Mouse (Mus musculus): ENCODE results near the gene Gm12248. TPM values are rescaled to one million over a fixed set of nuclear protein-coding genes. Genes with fewer than 3 reads are reported as not detected.

Gm12248 gene
- total RNA-seq, 2 experiments from 2014 or later: not detected

DNA sequence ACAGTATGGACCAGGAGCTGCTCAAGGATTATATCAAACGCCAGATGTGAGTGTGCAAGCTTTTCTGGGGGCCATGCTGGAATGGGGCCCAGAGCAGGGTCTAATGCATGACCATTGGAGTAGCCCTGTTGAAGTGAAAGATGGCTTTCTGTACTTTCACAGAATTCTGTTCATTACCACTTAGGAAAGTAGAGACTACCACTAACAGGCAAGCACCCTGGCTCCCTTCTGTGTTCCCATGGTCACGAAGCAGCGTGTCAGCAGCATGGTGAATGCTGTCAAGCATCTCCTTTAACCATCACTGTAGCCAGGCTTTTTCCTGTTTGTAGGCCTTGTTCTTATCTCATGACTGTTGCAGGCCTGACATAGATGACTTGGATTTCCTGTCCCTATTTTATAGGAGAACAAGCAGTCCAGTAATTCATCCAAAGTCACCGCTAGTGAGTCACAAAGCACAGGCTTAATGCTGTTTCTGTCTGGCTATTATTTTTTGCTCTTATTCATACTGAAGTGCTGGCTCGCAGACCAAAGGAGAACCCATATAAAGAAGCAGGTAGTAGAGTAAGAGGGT lies 50.0 kb downstream of the Gm12248 start:
- no peak for ATAC-seq (replicated peaks; ENCODE audit: low FRiP score, poor library complexity, severe bottlenecking)

DNA sequence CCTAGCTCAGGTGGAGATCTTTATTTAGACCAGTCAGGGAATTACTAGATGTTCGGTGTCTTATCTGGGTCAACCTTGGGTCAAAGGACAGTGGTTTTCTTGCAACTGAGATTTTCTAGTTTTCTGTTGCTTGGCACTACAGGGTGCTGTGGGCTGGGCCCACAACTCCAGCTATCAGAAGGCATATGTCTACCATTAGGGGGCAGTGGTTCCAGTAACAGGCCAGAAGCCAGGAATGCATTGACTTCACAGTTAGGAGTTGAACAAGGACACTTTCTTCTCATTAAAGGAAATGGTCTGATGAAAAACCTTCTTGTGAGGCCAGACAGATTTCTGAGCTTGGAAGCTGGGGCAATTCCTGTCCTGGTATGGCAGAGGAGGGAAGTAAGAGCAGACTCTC lies 53.9 kb downstream of the Gm12248 start:
- ATAC-seq (replicated peaks; ENCODE audit: low FRiP score, poor library complexity, severe bottlenecking): no peak

- no peak for ATAC-seq (replicated peaks; ENCODE audit: low FRiP score, poor library complexity, severe bottlenecking)
These were observed 59.3 kb downstream of the Gm12248 start for GRCm38 (mm10) chr11:58033635-58034034.

GRCm38 (mm10) chr11:58031176-58031575 lies 61.8 kb downstream of the Gm12248 start:
- ATAC-seq (replicated peaks; ENCODE audit: low FRiP score, poor library complexity, severe bottlenecking): no peak

DNA sequence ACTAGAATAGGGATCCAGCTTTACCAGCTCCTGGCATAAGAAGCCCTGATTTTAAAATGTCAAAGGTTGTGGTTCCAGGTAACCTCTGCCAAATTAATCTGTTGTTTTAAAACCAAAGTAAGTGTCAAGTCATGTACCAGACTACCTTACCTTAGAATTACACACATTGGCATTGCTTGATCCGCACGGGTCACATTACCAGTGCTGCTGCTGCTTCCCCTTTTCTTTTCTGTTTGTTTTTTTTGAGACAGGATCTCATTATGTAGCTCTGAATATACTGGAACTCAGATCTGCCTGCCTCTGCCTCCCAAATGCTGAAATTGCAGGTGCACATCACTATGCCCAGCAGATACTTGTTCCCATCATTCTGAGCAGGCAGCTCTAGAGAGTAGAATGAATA lies 63.1 kb downstream of the Gm12248 start:
- ATAC-seq (replicated peaks; ENCODE audit: low FRiP score, poor library complexity, severe bottlenecking): no peak

DNA sequence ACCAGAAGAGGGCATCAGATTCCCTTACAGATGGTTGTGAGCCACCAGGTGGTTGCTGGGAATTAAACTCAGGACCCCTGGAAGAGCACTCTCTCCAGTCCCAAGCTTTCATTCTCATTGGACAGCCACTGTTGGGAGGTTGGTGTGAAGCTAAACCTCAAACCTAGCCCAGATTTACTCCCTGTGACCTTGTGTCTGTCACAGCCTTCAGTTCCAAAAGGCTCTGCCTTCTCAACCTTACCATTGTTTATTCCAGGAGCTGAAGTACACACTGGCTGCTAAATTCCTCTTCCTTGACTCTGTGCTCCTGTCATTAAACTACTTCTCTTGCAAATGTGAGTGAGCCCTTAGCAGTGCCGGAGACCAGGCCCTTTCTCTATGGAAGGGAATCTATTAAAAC lies 64.0 kb downstream of the Gm12248 start:
- ATAC-seq (replicated peaks; ENCODE audit: low FRiP score, poor library complexity, severe bottlenecking): no peak

GRCm38 (mm10) chr11:58026860-58027259 lies 66.1 kb downstream of the Gm12248 start:
- ATAC-seq (replicated peaks; ENCODE audit: low FRiP score, poor library complexity, severe bottlenecking): no peak

GRCm38 (mm10) chr11:58026337-58026736 lies 66.6 kb downstream of the Gm12248 start:
- no peak for ATAC-seq (replicated peaks; ENCODE audit: low FRiP score, poor library complexity, severe bottlenecking)

DNA sequence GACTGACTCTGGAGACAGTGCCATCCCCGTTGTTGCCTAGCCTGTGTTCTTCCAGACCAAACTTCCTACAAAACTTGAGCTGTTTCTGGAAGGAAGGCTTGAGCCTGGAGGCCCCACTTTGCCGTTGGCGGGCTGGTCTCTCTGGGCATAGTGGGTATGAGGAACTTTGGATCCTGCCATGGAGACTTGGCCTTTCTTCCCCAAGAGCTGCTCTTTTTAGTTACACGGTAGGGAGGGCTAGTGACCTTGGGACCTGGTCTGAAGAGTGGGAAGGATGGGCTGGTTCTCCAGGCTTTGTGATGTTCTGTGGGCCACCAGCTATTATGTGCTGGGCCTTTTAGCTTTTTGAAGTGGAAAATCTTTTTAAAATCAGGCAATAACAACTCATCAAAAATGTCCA lies 67.1 kb downstream of the Gm12248 start:
- no peak for ATAC-seq (replicated peaks; ENCODE audit: low FRiP score, poor library complexity, severe bottlenecking)

DNA sequence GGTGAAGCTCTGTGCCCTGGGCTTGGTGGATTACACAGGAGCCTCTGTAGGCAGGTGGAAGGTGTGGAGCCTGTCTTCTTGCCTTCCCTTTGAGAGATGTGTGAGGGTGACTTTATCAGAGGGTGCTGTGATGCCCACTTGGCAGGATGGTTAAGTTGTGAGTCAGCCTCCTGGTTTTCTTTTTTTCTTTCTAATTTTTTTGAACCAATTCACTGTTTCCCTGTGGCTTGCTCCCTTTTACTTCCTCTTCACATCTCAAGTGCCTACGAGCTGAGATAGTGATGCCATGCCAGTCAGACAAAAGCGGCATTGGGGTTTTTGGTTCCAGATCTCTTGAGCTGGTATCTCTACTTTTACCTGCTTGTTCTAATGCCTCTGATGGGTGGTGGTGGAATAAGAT lies 68.3 kb downstream of the Gm12248 start:
- ATAC-seq (replicated peaks; ENCODE audit: low FRiP score, poor library complexity, severe bottlenecking): no peak

GRCm38 (mm10) chr11:58024271-58024670 lies 68.7 kb downstream of the Gm12248 start:
- ATAC-seq (replicated peaks; ENCODE audit: low FRiP score, poor library complexity, severe bottlenecking): no peak

DNA sequence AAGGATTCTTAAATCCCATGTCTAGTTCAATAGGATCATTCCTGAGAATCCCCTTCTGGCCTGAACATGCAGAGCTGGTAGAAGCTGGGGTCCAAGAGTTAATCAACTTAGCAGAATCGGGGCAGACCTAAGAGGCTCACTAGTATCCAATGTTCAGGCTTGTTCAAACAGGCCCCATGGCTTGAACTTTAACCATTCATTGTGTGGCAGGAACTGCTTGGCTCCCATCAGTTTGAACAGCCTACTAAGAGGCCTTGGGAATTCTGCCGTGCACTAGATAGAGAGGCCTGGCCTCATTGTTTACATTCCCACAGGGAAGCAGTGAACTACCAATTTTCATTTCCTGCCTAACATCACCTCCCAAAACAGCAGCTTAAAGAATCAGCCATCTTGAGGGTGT lies 71.3 kb downstream of the Gm12248 start:
- ATAC-seq (replicated peaks; ENCODE audit: low FRiP score, poor library complexity, severe bottlenecking): no peak

DNA sequence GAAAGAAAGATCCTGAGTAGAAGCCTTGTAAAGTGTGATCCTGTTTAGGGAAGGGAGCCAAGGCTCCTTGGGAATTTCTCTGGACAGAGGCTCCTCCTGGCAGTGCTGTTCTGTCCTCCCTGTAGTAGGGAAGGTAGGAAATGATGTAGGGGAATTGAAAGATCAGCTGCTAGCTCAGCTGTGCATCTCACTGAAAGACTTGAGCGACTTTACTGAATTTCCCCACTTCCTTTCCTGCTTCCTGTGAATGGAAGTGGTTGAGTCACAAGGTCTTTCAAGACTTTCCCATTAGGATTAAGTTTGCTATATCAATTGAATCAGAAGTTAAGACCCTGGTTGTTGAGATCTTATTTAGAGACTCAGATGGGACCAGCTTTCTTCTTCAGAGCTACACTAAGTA lies 71.8 kb downstream of the Gm12248 start:
- no peak for ATAC-seq (replicated peaks; ENCODE audit: low FRiP score, poor library complexity, severe bottlenecking)

- ATAC-seq (replicated peaks; ENCODE audit: low FRiP score, poor library complexity, severe bottlenecking): no peak
These were observed 74.2 kb downstream of the Gm12248 start for GRCm38 (mm10) chr11:58018701-58019100.

DNA sequence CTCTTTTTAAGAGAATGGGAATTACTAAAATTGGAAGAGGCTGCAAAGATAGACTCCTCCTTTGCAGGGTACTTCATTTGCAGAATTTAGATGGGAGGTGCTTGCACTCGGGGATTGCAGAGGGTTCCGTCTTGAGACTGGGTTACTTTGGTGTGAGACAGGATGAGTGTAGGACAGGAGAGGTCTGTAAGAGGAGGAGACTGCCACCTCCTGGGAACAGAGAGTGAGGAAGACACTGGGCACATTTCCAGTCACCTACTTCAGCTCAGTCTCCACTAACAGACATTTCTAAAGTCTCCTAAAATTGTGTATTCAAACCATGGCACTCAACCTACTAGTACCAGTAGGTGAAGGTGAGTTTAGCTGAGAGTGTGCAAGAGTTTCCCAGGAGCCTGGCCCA lies 74.6 kb downstream of the Gm12248 start:
- no peak for ATAC-seq (replicated peaks; ENCODE audit: low FRiP score, poor library complexity, severe bottlenecking)

GRCm38 (mm10) chr11:58017422-58017821 lies 75.5 kb downstream of the Gm12248 start:
- no peak for ATAC-seq (replicated peaks; ENCODE audit: low FRiP score, poor library complexity, severe bottlenecking)

GRCm38 (mm10) chr11:58016371-58016770 lies 76.6 kb downstream of the Gm12248 start:
- no peak for ATAC-seq (replicated peaks; ENCODE audit: low FRiP score, poor library complexity, severe bottlenecking)

- ATAC-seq (replicated peaks; ENCODE audit: low FRiP score, poor library complexity, severe bottlenecking): no peak
These were observed 77.6 kb downstream of the Gm12248 start for GRCm38 (mm10) chr11:58015339-58015738.

DNA sequence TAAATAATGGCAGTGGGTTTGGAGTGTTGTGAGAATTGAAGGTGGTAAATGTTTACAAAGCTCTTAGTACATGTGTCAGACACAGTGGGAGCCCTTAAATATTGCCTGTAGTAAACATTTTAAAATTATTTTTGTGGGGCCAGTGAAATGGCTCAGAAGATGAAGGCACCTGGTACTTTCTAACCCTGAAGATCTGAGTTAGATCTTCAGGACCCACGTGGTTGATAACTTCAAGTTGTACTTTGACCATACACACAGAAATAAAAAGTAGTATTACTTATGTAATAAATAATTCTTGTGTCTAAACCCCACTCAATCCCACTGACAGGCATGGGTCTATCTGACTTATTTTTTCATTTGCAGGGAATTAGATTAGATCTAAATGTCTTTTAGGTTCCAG lies 78.3 kb downstream of the Gm12248 start:
- ATAC-seq (replicated peaks; ENCODE audit: low FRiP score, poor library complexity, severe bottlenecking): no peak

Measured in erythroblast, adult 5-6 weeks (primary cell).